ENCODE assay signal across 9 mouse cellular contexts in genomic region chr3:88684236-88684979, GRCm38 (mm10). TPM values are rescaled to one million over a fixed set of nuclear protein-coding genes. Genes with fewer than 3 reads are reported as not detected.
DNase-seq lines count a peak whose midpoint lies in the region; ATAC-seq and TF ChIP-seq lines count a peak whose summit lies in the region.
"Had no signal": no experiment of that assay in that cellular context is flagged by ENCODE, and none has a peak within 500 bp of the region (broad histone marks: within the 10 kb centered on the region; RNA-seq: fewer than 3 reads in every experiment).

No protein-coding gene starts in this region.

- no peaks in the 10 kb centered on the region for H3K27me3 ChIP-seq in forebrain, embryonic 16.5 days (replicated peaks; ENCODE audit: control insufficient read depth, insufficient read depth, low read length)
- no peaks in the 10 kb centered on the region for H3K27me3 ChIP-seq in limb, embryonic 14.5 days (ENCODE audit: control insufficient read depth, insufficient read depth, low read length)
- H3K27me3 ChIP-seq in stomach, postnatal 0 days (ENCODE audit: control insufficient read depth, insufficient read depth, low read length), result no peaks in the 10 kb centered on the region

- peak; percentile 38 for TF ChIP-seq CTCF in stomach, postnatal 0 days (IDR thresholded peaks at IDR 0.05; ENCODE audit: low read depth)

- peaks cover 7% of the 10 kb centered on the region; the same call in 1 of the 2 replicates for H3K36me3 ChIP-seq in forebrain, embryonic 16.5 days (ENCODE audit: control insufficient read depth, insufficient read depth)
- peaks cover 21% of the 10 kb centered on the region for H3K36me3 ChIP-seq in limb, embryonic 14.5 days (ENCODE audit: control insufficient read depth, insufficient read depth, low read length)
- H3K36me3 ChIP-seq in stomach, postnatal 0 days (ENCODE audit: control insufficient read depth, insufficient read depth, low read length), result peaks cover under 1% of the 10 kb centered on the region; the same call in 1 of the 2 replicates

- peak overlapping the region; percentile 59 for H3K4me2 ChIP-seq in forebrain, embryonic 16.5 days (ENCODE audit: low read length)
- peak overlapping the region; percentile 57 for H3K4me2 ChIP-seq in limb, embryonic 14.5 days (replicated peaks; ENCODE audit: low read depth, low read length, severe bottlenecking)
- H3K4me2 ChIP-seq in stomach, postnatal 0 days (replicated peaks; ENCODE audit: low read depth), result peak overlapping the region; percentile 83

- peak overlapping the region; percentile 98 for H3K4me3 ChIP-seq in forebrain, embryonic 16.5 days (replicated peaks; ENCODE audit: low read length)
- H3K4me3 ChIP-seq in limb, embryonic 14.5 days (replicated peaks; ENCODE audit: low read length), result peak overlapping the region; percentile 88
- peak overlapping the region; percentile 75 for H3K4me3 ChIP-seq in stomach, postnatal 0 days (ENCODE audit: low read depth, low read length)

- H3K4me1 ChIP-seq in forebrain, embryonic 16.5 days (replicated peaks; ENCODE audit: control insufficient read depth, insufficient read depth, low read length), result peaks cover 17% of the 10 kb centered on the region
- peaks cover 9% of the 10 kb centered on the region for H3K4me1 ChIP-seq in limb, embryonic 14.5 days (ENCODE audit: control insufficient read depth, insufficient read depth, low read length)
- no peaks in the 10 kb centered on the region for H3K4me1 ChIP-seq in stomach, postnatal 0 days (replicated peaks; ENCODE audit: control insufficient read depth, insufficient read depth)

- no peak for ATAC-seq in forebrain, embryonic 16.5 days
- ATAC-seq in limb, embryonic 14.5 days (ENCODE audit: low FRiP score, low read depth), result no peak
- ATAC-seq in stomach, postnatal 0 days (ENCODE audit: low FRiP score, low TSS enrichment), result peak; percentile 74
- ATAC-seq in monocyte, adult 5-6 weeks (replicated peaks; ENCODE audit: insufficient number of reproducible peaks, low FRiP score, low TSS enrichment, poor library complexity, severe bottlenecking), result no peak

- peak; percentile 6 for DNase-seq in retina, postnatal 1 day
- DNase-seq in retina, embryonic 14.5 days (ENCODE audit: low spot score), result no peak
- DNase-seq in limb, embryonic 14.5 days (ENCODE audit: low spot score), result no peak
- peak; percentile 41 for DNase-seq in stomach, postnatal 0 days (ENCODE audit: low spot score)
- no peak for DNase-seq in adrenal gland, postnatal 36 days
- DNase-seq in gastrocnemius, adult 8-10 months (ENCODE audit: low spot score in 2 of 2), result no peak

- no peaks in the 10 kb centered on the region for H3K9me3 ChIP-seq in forebrain, embryonic 16.5 days (ENCODE audit: control insufficient read depth, low read length)
- H3K9me3 ChIP-seq in limb, embryonic 14.5 days (ENCODE audit: control insufficient read depth, low read length), result no peaks in the 10 kb centered on the region
- no peaks in the 10 kb centered on the region for H3K9me3 ChIP-seq in stomach, postnatal 0 days (ENCODE audit: control insufficient read depth, low read length)

- TF ChIP-seq EP300 in stomach, postnatal 0 days (optimal IDR thresholded peaks at IDR 0.05), result no peak

- no peak for TF ChIP-seq POLR2A in limb, embryonic 14.5 days (IDR thresholded peaks at IDR 0.05; ENCODE audit: borderline replicate concordance, extremely low read depth, insufficient read depth, insufficient read length)

- 62% methylated on average over 7 of the region's 8 CpGs for WGBS in forebrain, embryonic 16.5 days
- WGBS in limb, embryonic 14.5 days, result 63% methylated on average over 7 of the region's 8 CpGs
- whole genome bisulfite sequencing in stomach, postnatal 0 days, result 35% methylated on average over 7 of the region's 8 CpGs

- H3K9ac ChIP-seq in forebrain, embryonic 16.5 days (replicated peaks; ENCODE audit: low read depth, low read length), result no peak overlapping the region
- H3K9ac ChIP-seq in limb, embryonic 14.5 days (ENCODE audit: low read depth, low read length, severe bottlenecking), result peak overlapping the region; percentile 57
- no peak overlapping the region; the same call in 1 of the 2 replicates for H3K9ac ChIP-seq in stomach, postnatal 0 days (ENCODE audit: low read length)

- no peak overlapping the region for H3K27ac ChIP-seq in forebrain, embryonic 16.5 days (ENCODE audit: low read length)
- H3K27ac ChIP-seq in limb, embryonic 14.5 days (replicated peaks; ENCODE audit: low read depth, low read length), result peak overlapping the region; percentile 99
- peak overlapping the region; percentile 92 for H3K27ac ChIP-seq in stomach, postnatal 0 days (replicated peaks)

RNA-seq across cellular contexts. Expression of gene Khdc4, which starts 1.2 kb away (rescaled TPM):
- polyA plus RNA-seq in forebrain, embryonic 16.5 days (2015; fragmentation: Nextera tagmentation; extraction: Ambion mirVana), result 107 and 109 TPM in 2 replicates
- polyA plus RNA-seq in limb, embryonic 14.5 days (2012; rRNA removed), result 144 and 167 TPM in 2 replicates
- polyA plus RNA-seq in limb, embryonic 14.5 days (2014; fragmentation: Nextera tagmentation; extraction: Ambion mirVana), result 78.0 and 89.1 TPM in 2 replicates
- polyA plus RNA-seq in stomach, postnatal 0 days (2015; fragmentation: Nextera tagmentation; extraction: Ambion mirVana), result 38.1 and 45.9 TPM in 2 replicates
- 10 to 100 TPM; 46.5 to 64.3 TPM for total RNA-seq in adrenal gland, postnatal 36 days (2021)
- total RNA-seq in gastrocnemius, adult 8-10 months (2022), result 10 to 100 TPM; 15.5 to 19.1 (median 17.7) TPM
- 82.8 to 120 TPM (median 89.3 TPM) in 3 replicates for total RNA-seq in monocyte, adult 5-6 weeks (2017)

RNA-seq across cellular contexts. Expression of gene Rxfp4, which starts 31.5 kb away (rescaled TPM):
- polyA plus RNA-seq in forebrain, embryonic 16.5 days (2015; fragmentation: Nextera tagmentation; extraction: Ambion mirVana), result not detected in 2 replicates
- not detected in 2 replicates for polyA plus RNA-seq in limb, embryonic 14.5 days (2012; rRNA removed)
- polyA plus RNA-seq in limb, embryonic 14.5 days (2014; fragmentation: Nextera tagmentation; extraction: Ambion mirVana), result 0.15 TPM in 1 of 2 replicates, not detected in the other
- 0.07 TPM in 1 of 2 replicates, not detected in the other for polyA plus RNA-seq in stomach, postnatal 0 days (2015; fragmentation: Nextera tagmentation; extraction: Ambion mirVana)
- total RNA-seq in adrenal gland, postnatal 36 days (2021), result not detected
- not detected for total RNA-seq in gastrocnemius, adult 8-10 months (2022)
- not detected in 3 replicates for total RNA-seq in monocyte, adult 5-6 weeks (2017)
- polyA plus RNA-seq: thymus, adult 2 months had no signal

RNA-seq across cellular contexts. Expression of gene Rit1, which starts 32.2 kb away (rescaled TPM):
- 43.2 and 52.6 TPM in 2 replicates for polyA plus RNA-seq in forebrain, embryonic 16.5 days (2015; fragmentation: Nextera tagmentation; extraction: Ambion mirVana)
- polyA plus RNA-seq in limb, embryonic 14.5 days (2012; rRNA removed), result 46.8 and 47.4 TPM in 2 replicates
- 62.4 and 64.3 TPM in 2 replicates for polyA plus RNA-seq in limb, embryonic 14.5 days (2014; fragmentation: Nextera tagmentation; extraction: Ambion mirVana)
- polyA plus RNA-seq in stomach, postnatal 0 days (2015; fragmentation: Nextera tagmentation; extraction: Ambion mirVana), result 85.5 and 86.9 TPM in 2 replicates
- total RNA-seq in adrenal gland, postnatal 36 days (2021), result 10 to 100 TPM; 49.9 to 58.4 TPM
- total RNA-seq in gastrocnemius, adult 8-10 months (2022), result 10 to 100 TPM; 18.4 to 27.6 (median 20.6) TPM
- total RNA-seq in monocyte, adult 5-6 weeks (2017), result 49.6 to 61.6 TPM (median 59.0 TPM) in 3 replicates

Comparison
In these comparisons a context has a peak if more than half of its experiments do, and no peak if none do; other contexts are left out.
1. DNase-seq: peak in retina, postnatal 1 day (single experiment) and stomach, postnatal 0 days (single experiment); none in retina, embryonic 14.5 days (single experiment), limb, embryonic 14.5 days (single experiment), adrenal gland, postnatal 36 days (0 of 2) and gastrocnemius, adult 8-10 months (0 of 2).
2. Peak in every context shown above with its lines, with median percentiles within 50 percentile points of each other: H3K4me2 ChIP-seq and H3K4me3 ChIP-seq.